Mouse (Mus musculus) testis, adult 10 weeks (tissue): ENCODE measurements around the gene Trpm3. TPM values are rescaled to one million over a fixed set of nuclear protein-coding genes. Genes with fewer than 3 reads are reported as not detected.

Experiments used
- polyA plus RNA-seq: library from polyadenylated mRNA; stranded (reverse); fragments of 350-450 nt; fragmentation: Illumina TruSeq; extraction: RNeasy Lipid Tissue Mini Kit (QIAGEN cat#74804); gene quantifications from one replicate; pipeline ENCODE4 v1.2.3, GENCODE M21; 2014; ENCODE audit warnings: low read depth, low replicate concordance

The Trpm3 gene
- 2.6 TPM for polyA plus RNA-seq

DNA sequence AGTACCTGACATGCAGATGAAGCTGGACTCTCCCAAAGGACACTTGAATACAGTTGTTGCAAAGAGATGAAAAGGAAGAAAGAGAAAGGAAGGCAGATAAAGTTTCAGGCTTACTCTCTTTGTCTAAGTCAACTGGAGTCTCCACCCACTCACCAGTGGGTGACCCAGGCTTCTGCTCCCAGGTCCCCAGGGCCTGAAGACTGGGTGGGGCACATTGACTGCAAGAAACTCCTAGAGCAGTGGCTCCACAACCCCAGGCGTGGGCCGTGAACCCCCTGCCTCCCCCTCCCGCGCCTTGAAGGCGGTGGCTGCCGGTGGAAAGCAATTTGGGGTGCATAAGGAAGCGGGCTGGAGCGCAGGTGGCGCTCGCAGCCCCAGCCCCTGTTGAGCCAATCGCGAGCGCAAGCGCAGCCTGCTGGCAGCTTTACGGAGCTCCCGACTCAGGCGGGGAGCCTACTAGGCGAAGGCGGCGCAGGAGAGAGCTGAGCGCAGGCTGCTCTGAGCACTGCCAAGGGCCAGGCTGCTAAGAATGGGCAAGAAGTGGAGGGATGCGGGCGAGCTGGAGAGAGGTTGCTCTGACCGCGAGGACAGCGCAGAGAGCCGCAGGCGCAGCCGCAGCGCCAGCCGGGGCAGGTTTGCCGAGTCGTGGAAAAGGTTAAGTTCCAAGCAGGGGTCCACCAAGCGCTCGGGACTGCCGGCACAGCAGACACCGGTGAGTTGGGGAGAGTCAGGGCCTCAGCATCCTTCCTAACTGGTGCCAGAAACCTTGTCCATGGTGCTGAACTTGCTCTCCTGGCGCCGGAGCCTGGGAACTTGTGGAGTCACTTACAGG is at the start of gene Trpm3:
Gene Trpm3 (plus strand): TSS at position 457 of the 832 bp plus-strand sequence.

